Mouse (Mus musculus): ENCODE results near the gene Mxd4. TPM values are rescaled to one million over a fixed set of nuclear protein-coding genes. Genes with fewer than 3 reads are reported as not detected.

Gene Mxd4
- polyA plus RNA-seq, 1 experiment, result 51.1 TPM

DNA sequence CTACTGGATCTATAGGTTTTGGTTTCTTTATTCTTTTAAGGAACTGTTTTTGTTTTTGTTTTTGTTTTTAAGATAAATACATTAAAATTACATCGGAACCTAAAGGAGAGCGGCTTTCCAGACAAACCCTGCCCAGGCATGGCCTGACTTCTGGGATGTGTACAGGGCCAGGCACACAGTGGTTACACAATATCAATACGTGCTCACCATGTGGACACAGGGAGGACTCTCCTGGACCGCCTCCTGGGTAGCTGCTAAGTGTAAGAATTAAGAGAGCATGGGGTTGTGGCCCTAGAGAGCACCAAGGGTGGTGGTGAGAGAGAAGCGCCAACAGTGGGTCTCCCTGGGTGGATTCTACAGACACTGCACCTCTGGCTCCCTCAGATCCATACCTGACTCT, 42.0 kb upstream of the Mxd4 start:
- peaks cover 4% of the 10 kb centered on the region for H3K4me1 ChIP-seq (ENCODE audit: control insufficient read depth, insufficient read depth, low read length)

GRCm38 (mm10) chr5:34225516-34225915, 38.0 kb upstream of the Mxd4 start:
- H3K27ac ChIP-seq (ENCODE audit: control insufficient read depth, insufficient read depth, low read depth, low read length, poor library complexity), result no peak overlapping the region
- TF ChIP-seq POLR2A (IDR thresholded peaks at IDR 0.05; ENCODE audit: borderline replicate concordance, control insufficient read depth, low read depth, low read length) (no peak), CTCF (IDR thresholded peaks at IDR 0.05; ENCODE audit: control insufficient read depth, insufficient read depth, low read length) (no peak)
- WGBS, result 64% methylated on average over 2 of the region's 2 CpGs
- no peaks in the 10 kb centered on the region for H3K4me1 ChIP-seq (ENCODE audit: control insufficient read depth, insufficient read depth, low read length)
- H3K4me3 ChIP-seq (replicated peaks; ENCODE audit: control insufficient read depth, low read depth, low read length), result no peak overlapping the region

More for the DNA sequence above, 42.0 kb upstream of the Mxd4 start:
- H3K4me3 ChIP-seq (replicated peaks; ENCODE audit: control insufficient read depth, low read depth, low read length), result no peak overlapping the region
- 75% methylated on average over 5 of the region's 5 CpGs for WGBS
- TF ChIP-seq POLR2A (IDR thresholded peaks at IDR 0.05; ENCODE audit: borderline replicate concordance, control insufficient read depth, low read depth, low read length) (no peak), CTCF (IDR thresholded peaks at IDR 0.05; ENCODE audit: control insufficient read depth, insufficient read depth, low read length) (no peak)
- no peak overlapping the region for H3K27ac ChIP-seq (ENCODE audit: control insufficient read depth, insufficient read depth, low read depth, low read length, poor library complexity)

DNA sequence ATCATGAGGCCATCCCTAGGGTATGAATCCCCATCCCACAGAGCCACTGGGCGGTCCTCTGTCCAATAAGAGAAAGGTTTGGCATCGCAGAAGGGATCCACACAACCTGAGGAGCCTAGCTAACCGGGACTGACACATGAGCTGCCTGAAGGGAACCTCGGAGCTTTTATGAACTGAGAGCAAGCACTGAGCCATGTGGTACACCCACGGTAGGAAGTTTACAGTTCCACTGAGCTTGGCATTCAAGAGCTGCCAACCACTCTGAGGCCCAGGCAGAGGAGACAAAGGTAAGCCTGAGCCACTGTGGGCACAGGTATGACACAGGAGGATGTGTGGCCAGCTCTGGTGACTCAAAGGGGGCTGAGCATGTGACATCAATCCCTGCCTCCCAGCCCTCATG, 37.0 kb upstream of the Mxd4 start:
- no peak overlapping the region for H3K27ac ChIP-seq (ENCODE audit: control insufficient read depth, insufficient read depth, low read depth, low read length, poor library complexity)
- 57% methylated on average over 5 of the region's 5 CpGs for WGBS
- no peaks in the 10 kb centered on the region for H3K4me1 ChIP-seq (ENCODE audit: control insufficient read depth, insufficient read depth, low read length)
- H3K4me3 ChIP-seq (replicated peaks; ENCODE audit: control insufficient read depth, low read depth, low read length), result no peak overlapping the region
- TF ChIP-seq CTCF (IDR thresholded peaks at IDR 0.05; ENCODE audit: control insufficient read depth, insufficient read depth, low read length) (no peak), POLR2A (IDR thresholded peaks at IDR 0.05; ENCODE audit: borderline replicate concordance, control insufficient read depth, low read depth, low read length) (no peak)

DNA sequence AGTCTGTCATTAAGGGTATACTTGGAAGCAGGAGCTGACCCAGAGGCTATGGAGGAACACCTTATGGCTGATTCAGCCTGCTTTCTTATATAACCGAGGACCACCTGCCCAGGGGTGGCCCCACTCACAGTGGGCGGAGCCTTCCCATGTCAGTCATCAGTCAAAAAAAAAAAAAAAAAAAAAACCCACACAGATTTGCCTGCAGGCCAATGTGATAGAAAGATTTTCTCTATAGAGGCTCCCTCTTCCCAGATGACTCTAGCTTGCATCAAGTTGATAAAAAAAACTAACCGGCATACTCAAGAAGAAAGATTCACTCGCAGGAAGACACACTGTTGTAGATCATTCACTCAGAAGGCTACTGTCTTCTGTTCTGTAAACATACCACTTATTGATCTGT, 32.5 kb upstream of the Mxd4 start:
- TF ChIP-seq POLR2A (IDR thresholded peaks at IDR 0.05; ENCODE audit: borderline replicate concordance, control insufficient read depth, low read depth, low read length) (no peak), CTCF (IDR thresholded peaks at IDR 0.05; ENCODE audit: control insufficient read depth, insufficient read depth, low read length) (no peak)
- Histone ChIP-seq H3K4me3 (replicated peaks; ENCODE audit: control insufficient read depth, low read depth, low read length) (no peak overlapping the region), H3K27ac (ENCODE audit: control insufficient read depth, insufficient read depth, low read depth, low read length, poor library complexity) (no peak overlapping the region), H3K4me1 (ENCODE audit: control insufficient read depth, insufficient read depth, low read length) (no peaks in the 10 kb centered on the region)
- 81% methylated on average over 4 of the region's 4 CpGs for WGBS

DNA sequence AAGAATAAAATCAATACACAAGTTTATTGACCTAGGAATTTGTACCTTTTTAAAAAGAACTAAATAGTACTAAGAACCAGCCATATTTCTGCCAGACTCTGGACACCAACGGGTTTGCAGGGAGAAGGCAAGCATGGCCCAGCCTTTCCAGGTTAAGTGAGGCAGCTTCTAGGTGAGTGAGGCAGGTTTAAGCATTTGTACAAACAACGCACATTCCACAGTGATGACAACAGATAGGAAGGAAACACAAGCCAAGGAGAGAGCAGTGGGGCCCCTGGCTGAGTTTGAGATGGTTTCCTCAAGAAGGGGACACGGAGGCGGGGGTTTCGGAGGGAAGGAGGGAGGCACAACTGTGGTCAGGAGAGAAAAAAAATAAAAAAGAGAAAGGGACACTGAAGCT, 31.2 kb upstream of the Mxd4 start:
- no peak for TF ChIP-seq CTCF (IDR thresholded peaks at IDR 0.05; ENCODE audit: control insufficient read depth, insufficient read depth, low read length)
- Histone ChIP-seq H3K4me1 (ENCODE audit: control insufficient read depth, insufficient read depth, low read length) (no peaks in the 10 kb centered on the region), H3K4me3 (replicated peaks; ENCODE audit: control insufficient read depth, low read depth, low read length) (no peak overlapping the region), H3K27ac (ENCODE audit: control insufficient read depth, insufficient read depth, low read depth, low read length, poor library complexity) (no peak overlapping the region)
- 52% methylated on average over 5 of the region's 5 CpGs for WGBS

- Histone ChIP-seq H3K4me1 (ENCODE audit: control insufficient read depth, insufficient read depth, low read length) (no peaks in the 10 kb centered on the region), H3K27ac (ENCODE audit: control insufficient read depth, insufficient read depth, low read depth, low read length, poor library complexity) (no peak overlapping the region), H3K4me3 (replicated peaks; ENCODE audit: control insufficient read depth, low read depth, low read length) (no peak overlapping the region)
- 73% methylated on average over 9 of the region's 9 CpGs for WGBS
- no peak for TF ChIP-seq CTCF (IDR thresholded peaks at IDR 0.05; ENCODE audit: control insufficient read depth, insufficient read depth, low read length)
Observed at GRCm38 (mm10) chr5:34217756-34218155, 30.2 kb upstream of the Mxd4 start.

GRCm38 (mm10) chr5:34216025-34216424, 28.5 kb upstream of the Mxd4 start:
- TF ChIP-seq CTCF (IDR thresholded peaks at IDR 0.05; ENCODE audit: control insufficient read depth, insufficient read depth, low read length) (no peak), POLR2A (IDR thresholded peaks at IDR 0.05; ENCODE audit: borderline replicate concordance, control insufficient read depth, low read depth, low read length) (no peak)
- H3K27ac ChIP-seq (ENCODE audit: control insufficient read depth, insufficient read depth, low read depth, low read length, poor library complexity), result no peak overlapping the region
- WGBS, result 84% methylated on average over 7 of the region's 7 CpGs
- no peaks in the 10 kb centered on the region for H3K4me1 ChIP-seq (ENCODE audit: control insufficient read depth, insufficient read depth, low read length)
- H3K4me3 ChIP-seq (replicated peaks; ENCODE audit: control insufficient read depth, low read depth, low read length), result no peak overlapping the region

DNA sequence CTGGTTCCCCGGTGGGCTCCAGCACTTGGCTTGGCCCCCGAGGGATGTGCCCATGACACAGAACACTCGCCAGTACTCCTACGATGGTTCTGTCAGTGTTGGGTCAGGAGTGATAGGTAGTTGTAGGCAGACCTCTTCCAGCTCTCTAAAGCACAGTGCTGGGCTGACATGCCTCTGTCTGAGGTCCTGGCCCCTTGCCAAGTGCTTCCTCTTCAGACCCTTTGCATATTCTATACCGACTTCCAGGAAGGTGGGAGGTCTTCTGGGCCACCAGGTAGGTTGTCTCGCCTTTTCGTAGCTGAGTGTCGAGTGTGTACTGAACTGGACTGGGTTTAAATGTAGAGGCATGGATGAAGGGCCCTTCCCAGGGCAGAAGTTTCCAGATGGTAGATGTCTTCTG, 26.1 kb upstream of the Mxd4 start:
- Histone ChIP-seq H3K4me3 (replicated peaks; ENCODE audit: control insufficient read depth, low read depth, low read length) (no peak overlapping the region), H3K4me1 (ENCODE audit: control insufficient read depth, insufficient read depth, low read length) (no peaks in the 10 kb centered on the region), H3K27ac (ENCODE audit: control insufficient read depth, insufficient read depth, low read depth, low read length, poor library complexity) (no peak overlapping the region)
- 71% methylated on average over 8 of the region's 8 CpGs for WGBS
- TF ChIP-seq POLR2A (IDR thresholded peaks at IDR 0.05; ENCODE audit: borderline replicate concordance, control insufficient read depth, low read depth, low read length) (no peak), CTCF (IDR thresholded peaks at IDR 0.05; ENCODE audit: control insufficient read depth, insufficient read depth, low read length) (no peak)

GRCm38 (mm10) chr5:34210279-34210678, 22.8 kb upstream of the Mxd4 start:
- no peak overlapping the region for H3K27ac ChIP-seq (ENCODE audit: control insufficient read depth, insufficient read depth, low read depth, low read length, poor library complexity)
- TF ChIP-seq POLR2A (IDR thresholded peaks at IDR 0.05; ENCODE audit: borderline replicate concordance, control insufficient read depth, low read depth, low read length), result no peak
- TF ChIP-seq CTCF (IDR thresholded peaks at IDR 0.05; ENCODE audit: control insufficient read depth, insufficient read depth, low read length), result peak; percentile 92
- H3K4me1 ChIP-seq (ENCODE audit: control insufficient read depth, insufficient read depth, low read length), result no peaks in the 10 kb centered on the region
- no peak overlapping the region for H3K4me3 ChIP-seq (replicated peaks; ENCODE audit: control insufficient read depth, low read depth, low read length)
- 3% methylated on average over 1 of the region's 1 CpGs for WGBS

All from bone marrow, adult 2 months (tissue).